Mouse (Mus musculus): ENCODE data around the gene Rnpep.
"Not testable (repeated sequence)": the region's sequence is repeated elsewhere in the genome, so short reads cannot be mapped to it uniquely, and the experiment has no call there.

Gene Rnpep

GRCm38 (mm10) chr1:135258380-135259127, 25.3 kb downstream of the Rnpep start, which contains the start of gene Elf3:
Gene Elf3 (minus strand): TSS chr1:135258568.
- DNase-seq = no peak

GRCm38 (mm10) chr1:135256299-135256698, 27.6 kb downstream of the Rnpep start:
- no peak for DNase-seq

GRCm38 (mm10) chr1:135252854-135253253, 31.0 kb downstream of the Rnpep start:
- DNase-seq = no peak

GRCm38 (mm10) chr1:135251405-135251804, 32.5 kb downstream of the Rnpep start:
- DNase-seq = no peak

- no peak for DNase-seq
Observed at GRCm38 (mm10) chr1:135250706-135251105, 33.2 kb downstream of the Rnpep start.

GRCm38 (mm10) chr1:135248434-135248850, 35.4 kb downstream of the Rnpep start:
- DNase-seq = peak; percentile 70

- no peak for DNase-seq
Observed at GRCm38 (mm10) chr1:135244014-135244413, 39.9 kb downstream of the Rnpep start.

GRCm38 (mm10) chr1:135240206-135240605, 43.7 kb downstream of the Rnpep start:
- DNase-seq = not testable (repeated sequence)

GRCm38 (mm10) chr1:135237131-135237851, 46.6 kb downstream of the Rnpep start:
- DNase-seq = no peak

GRCm38 (mm10) chr1:135234771-135235170, 49.1 kb downstream of the Rnpep start:
- no peak for DNase-seq

GRCm38 (mm10) chr1:135233961-135234360, 49.9 kb downstream of the Rnpep start:
- no peak for DNase-seq

- DNase-seq = not testable (repeated sequence)
Observed at GRCm38 (mm10) chr1:135231878-135232277, 52.0 kb downstream of the Rnpep start.

GRCm38 (mm10) chr1:135227339-135227950, 56.4 kb downstream of the Rnpep start:
- DNase-seq = no peak

GRCm38 (mm10) chr1:135224981-135225604, 58.8 kb downstream of the Rnpep start:
- no peak for DNase-seq

- DNase-seq = no peak
Observed at GRCm38 (mm10) chr1:135224147-135224546, 59.7 kb downstream of the Rnpep start.

GRCm38 (mm10) chr1:135217607-135218233, 66.2 kb downstream of the Rnpep start:
- DNase-seq = no peak

GRCm38 (mm10) chr1:135213772-135214640, 69.9 kb downstream of the Rnpep start:
- DNase-seq = no peak

Measured in right cerebral cortex, adult 18-20 months (tissue).